Mouse (Mus musculus): Measurements from ENCODE around the gene Asphd1. TPM values are rescaled to one million over a fixed set of nuclear protein-coding genes. Genes with fewer than 3 reads are reported as not detected.

The Asphd1 gene
- polyA plus RNA-seq, 1 experiment from 2014 or later: 0.13 TPM

Other genes with a start within 250 kb of the Asphd1 start
- 33.3 and 35.8 TPM in 2 replicates for gene Coro1a, start 241.8 kb downstream of the Asphd1 start, polyA plus RNA-seq (2015; fragmentation: Nextera tagmentation; extraction: Ambion mirVana)
- gene Mapk3, start 190.0 kb downstream of the Asphd1 start, polyA plus RNA-seq (2015; fragmentation: Nextera tagmentation; extraction: Ambion mirVana): 56.7 and 56.9 TPM in 2 replicates
- 1.6 and 3.1 TPM in 2 replicates for gene Gdpd3, start 183.2 kb downstream of the Asphd1 start, polyA plus RNA-seq (2015; fragmentation: Nextera tagmentation; extraction: Ambion mirVana)
- gene Ypel3, start 172.6 kb downstream of the Asphd1 start, polyA plus RNA-seq (2015; fragmentation: Nextera tagmentation; extraction: Ambion mirVana): 104 and 112 TPM in 2 replicates
- gene Tbx6, start 168.1 kb downstream of the Asphd1 start, polyA plus RNA-seq (2015; fragmentation: Nextera tagmentation; extraction: Ambion mirVana): 0.27 and 0.59 TPM in 2 replicates
- 300 and 311 TPM in 2 replicates for gene Ppp4c, start 157.1 kb downstream of the Asphd1 start, polyA plus RNA-seq (2015; fragmentation: Nextera tagmentation; extraction: Ambion mirVana)
- 0.45 and 0.70 TPM in 2 replicates for gene Fam57b, start 151.9 kb downstream of the Asphd1 start, polyA plus RNA-seq (2015; fragmentation: Nextera tagmentation; extraction: Ambion mirVana)
- not detected in 2 replicates for gene 4930451I11Rik, start 117.9 kb downstream of the Asphd1 start, polyA plus RNA-seq (2015; fragmentation: Nextera tagmentation; extraction: Ambion mirVana)
- gene Doc2a, start 102.2 kb downstream of the Asphd1 start, polyA plus RNA-seq (2015; fragmentation: Nextera tagmentation; extraction: Ambion mirVana): 1.6 and 1.9 TPM in 2 replicates
- 37.5 and 43.0 TPM in 2 replicates for gene Hirip3, start 87.6 kb downstream of the Asphd1 start, polyA plus RNA-seq (2015; fragmentation: Nextera tagmentation; extraction: Ambion mirVana)
- gene Ino80e, start 87.2 kb downstream of the Asphd1 start, polyA plus RNA-seq (2015; fragmentation: Nextera tagmentation; extraction: Ambion mirVana): 84.1 and 108 TPM in 2 replicates
- gene Taok2, start 64.9 kb downstream of the Asphd1 start, polyA plus RNA-seq (2015; fragmentation: Nextera tagmentation; extraction: Ambion mirVana): 53.4 and 53.6 TPM in 2 replicates
- gene Tmem219, start 26.7 kb downstream of the Asphd1 start, polyA plus RNA-seq (2015; fragmentation: Nextera tagmentation; extraction: Ambion mirVana): 28.3 and 28.6 TPM in 2 replicates
- gene Kctd13, start 20.7 kb downstream of the Asphd1 start, polyA plus RNA-seq (2015; fragmentation: Nextera tagmentation; extraction: Ambion mirVana): 17.8 and 19.8 TPM in 2 replicates
- gene Sez6l2, start 981 bp upstream of the Asphd1 start, polyA plus RNA-seq (2015; fragmentation: Nextera tagmentation; extraction: Ambion mirVana): 0.76 and 0.77 TPM in 2 replicates
- gene Cdipt, start 26.3 kb upstream of the Asphd1 start, polyA plus RNA-seq (2015; fragmentation: Nextera tagmentation; extraction: Ambion mirVana): 95.8 and 97.0 TPM in 2 replicates
- 1.3 and 1.7 TPM in 2 replicates for gene Cdiptos, start 26.5 kb upstream of the Asphd1 start, polyA plus RNA-seq (2015; fragmentation: Nextera tagmentation; extraction: Ambion mirVana)
- 5.3 and 7.1 TPM in 2 replicates for gene Mvp, start 65.0 kb upstream of the Asphd1 start, polyA plus RNA-seq (2015; fragmentation: Nextera tagmentation; extraction: Ambion mirVana)
- 0.47 TPM in 1 of 2 replicates, not detected in the other for gene Pagr1b, start 66.9 kb upstream of the Asphd1 start, polyA plus RNA-seq (2015; fragmentation: Nextera tagmentation; extraction: Ambion mirVana)
- gene Pagr1a, start 67.8 kb upstream of the Asphd1 start, polyA plus RNA-seq (2015; fragmentation: Nextera tagmentation; extraction: Ambion mirVana): 50.4 and 53.7 TPM in 2 replicates
- gene Gm42742, start 71.5 kb upstream of the Asphd1 start, polyA plus RNA-seq (2015; fragmentation: Nextera tagmentation; extraction: Ambion mirVana): 83.4 and 89.6 TPM in 2 replicates
- 13.1 and 16.9 TPM in 2 replicates for gene Prrt2, start 71.6 kb upstream of the Asphd1 start, polyA plus RNA-seq (2015; fragmentation: Nextera tagmentation; extraction: Ambion mirVana)
- gene Maz, start 77.5 kb upstream of the Asphd1 start, polyA plus RNA-seq (2015; fragmentation: Nextera tagmentation; extraction: Ambion mirVana): 63.6 and 73.0 TPM in 2 replicates
- gene Kif22, start 92.9 kb upstream of the Asphd1 start, polyA plus RNA-seq (2015; fragmentation: Nextera tagmentation; extraction: Ambion mirVana): 99.4 and 124 TPM in 2 replicates
- gene Zg16, start 137.7 kb upstream of the Asphd1 start, polyA plus RNA-seq (2015; fragmentation: Nextera tagmentation; extraction: Ambion mirVana): 15.5 TPM in 1 of 2 replicates, not detected in the other
- 1.8 and 2.0 TPM in 2 replicates for gene AI467606, start 141.8 kb upstream of the Asphd1 start, polyA plus RNA-seq (2015; fragmentation: Nextera tagmentation; extraction: Ambion mirVana)
- gene Qprt, start 172.6 kb upstream of the Asphd1 start, polyA plus RNA-seq (2015; fragmentation: Nextera tagmentation; extraction: Ambion mirVana): 1.1 and 1.2 TPM in 2 replicates
- gene Spn, start 188.2 kb upstream of the Asphd1 start, polyA plus RNA-seq (2015; fragmentation: Nextera tagmentation; extraction: Ambion mirVana): 0.15 and 0.25 TPM in 2 replicates
- gene Cd2bp2, start 246.5 kb upstream of the Asphd1 start, polyA plus RNA-seq (2015; fragmentation: Nextera tagmentation; extraction: Ambion mirVana): 68.3 and 73.3 TPM in 2 replicates

Measured in embryonic facial prominence, embryonic 13.5 days (tissue).